Mouse (Mus musculus) hindbrain, embryonic 13.5 days (tissue): ENCODE measurements at regions not wholly inside any gene's neighbourhood (a gene's known extent, or its start where the extent isn't known, plus 50 kb on each side); places are given as distances from the start of the nearest gene placed in this dataset.
A peak's percentile ranks its signal among the peaks of the same experiment; 100 is the strongest.

ENCODE experiments used
- ATAC-seq: fragments of 200-750 bp; cut with Nextera tagmentation; 2 replicates; pipeline ENCODE4 v1.8.0; 2017; ENCODE audit warnings: moderate TSS enrichment; ENCODE audit not compliant: low FRiP score
- H3K27ac ChIP-seq: fragments of 300-500 bp; sonication (generic); 2 replicates; pipeline ENCODE4 v1.5.1; 2015; ENCODE audit warnings: inconsistent platforms, mild to moderate bottlenecking, moderate library complexity
- H3K27me3 ChIP-seq: fragments of 300-500 bp; sonication (generic); 2 replicates; pipeline ENCODE4 v1.6.1; 2015; ENCODE audit warnings: mild to moderate bottlenecking, inconsistent platforms
- H3K36me3 ChIP-seq: fragments of 300-500 bp; sonication (generic); 2 replicates; pipeline ENCODE4 v1.6.1; 2015; ENCODE audit warnings: mild to moderate bottlenecking, inconsistent platforms
- H3K4me1 ChIP-seq: fragments of 300-500 bp; sonication (generic); replicated peaks from 2 replicates; pipeline ENCODE4 v1.6.1; 2015; ENCODE audit warnings: inconsistent platforms
- H3K4me2 ChIP-seq: fragments of 300-500 bp; sonication (generic); 2 replicates; pipeline ENCODE4 v1.6.1; 2015; ENCODE audit warnings: inconsistent platforms, mild to moderate bottlenecking, moderate library complexity
- H3K4me3 ChIP-seq: fragments of 300-500 bp; sonication (generic); 2 replicates; pipeline ENCODE4 v1.5.1; 2015; ENCODE audit warnings: mild to moderate bottlenecking, inconsistent platforms
- H3K9ac ChIP-seq: fragments of 300-500 bp; sonication (generic); 2 replicates; pipeline ENCODE4 v1.6.1; 2015; ENCODE audit warnings: mild to moderate bottlenecking, inconsistent platforms
- H3K9me3 ChIP-seq: fragments of 300-500 bp; sonication (generic); 2 replicates; pipeline ENCODE4 v1.6.1; 2016; ENCODE audit warnings: inconsistent platforms
- WGBS: fragments of 180-500 bp; shearing (Covaris S2); methylation state at CpG from one replicate; pipeline ENCODE4 v1.1.7; 2015; 5-methylcytosine and 5-hydroxymethylcytosine counted together

GRCm38 (mm10) chr13:101456926-101457325, 311.1 kb downstream of the Pik3r1 start:
- 63% methylated on average over 2 of the region's 2 CpGs for WGBS

GRCm38 (mm10) chr13:101454276-101454675, 313.7 kb downstream of the Pik3r1 start:
- Histone ChIP-seq H3K9me3 (no peaks in the 10 kb centered on the region), H3K4me3 (no peak overlapping the region), H3K36me3 (no peaks in the 10 kb centered on the region), H3K4me1 (no peaks in the 10 kb centered on the region), H3K27ac (no peak overlapping the region), H3K27me3 (no peaks in the 10 kb centered on the region), H3K4me2 (no peak overlapping the region), H3K9ac (no peak overlapping the region)
- no peak for ATAC-seq

More at GRCm38 (mm10) chr13:101456926-101457325, 311.1 kb downstream of the Pik3r1 start:
- no peaks in the 10 kb centered on the region for H3K4me1 ChIP-seq
- no peak overlapping the region for H3K9ac ChIP-seq
- no peak overlapping the region for H3K4me2 ChIP-seq
- no peak overlapping the region for H3K27ac ChIP-seq
- no peak for ATAC-seq
- no peaks in the 10 kb centered on the region for H3K9me3 ChIP-seq
- no peaks in the 10 kb centered on the region for H3K27me3 ChIP-seq
- no peak overlapping the region for H3K4me3 ChIP-seq
- H3K36me3 ChIP-seq, result no peaks in the 10 kb centered on the region

GRCm38 (mm10) chr13:101450501-101450900, 317.5 kb downstream of the Pik3r1 start:
- Histone ChIP-seq H3K4me1 (no peaks in the 10 kb centered on the region), H3K36me3 (no peaks in the 10 kb centered on the region), H3K4me3 (no peak overlapping the region), H3K9me3 (no peaks in the 10 kb centered on the region), H3K27me3 (no peaks in the 10 kb centered on the region), H3K9ac (no peak overlapping the region), H3K4me2 (no peak overlapping the region), H3K27ac (no peak overlapping the region)
- whole genome bisulfite sequencing, result 91% methylated on average over 6 of the region's 6 CpGs
- ATAC-seq, result no peak

- Histone ChIP-seq H3K4me1 (peaks cover 15% of the 10 kb centered on the region; the same call in 1 of the 2 replicates), H3K27ac (0 out of 2 replicates have a peak overlapping the region, but pooled peaks have one; percentile 19), H3K9me3 (no peaks in the 10 kb centered on the region), H3K27me3 (no peaks in the 10 kb centered on the region), H3K4me2 (no peak overlapping the region), H3K36me3 (no peaks in the 10 kb centered on the region), H3K9ac (no peak overlapping the region), H3K4me3 (no peak overlapping the region)
- ATAC-seq, result no peak
- 26% methylated on average over 3 of the region's 3 CpGs for WGBS
Observed at GRCm38 (mm10) chr13:101439517-101439916, 328.5 kb downstream of the Pik3r1 start.

GRCm38 (mm10) chr13:101439041-101439440, 329.0 kb downstream of the Pik3r1 start:
- WGBS, result 12% methylated on average over 6 of the region's 6 CpGs
- H3K27ac ChIP-seq, result no peak overlapping the region

GRCm38 (mm10) chr13:101433162-101433561, 334.9 kb downstream of the Pik3r1 start:
- no peak overlapping the region for H3K4me3 ChIP-seq
- no peak overlapping the region for H3K27ac ChIP-seq
- no peaks in the 10 kb centered on the region for H3K4me1 ChIP-seq
- no peaks in the 10 kb centered on the region for H3K27me3 ChIP-seq
- 94% methylated on average over 6 of the region's 6 CpGs for WGBS
- H3K4me2 ChIP-seq, result no peak overlapping the region
- H3K36me3 ChIP-seq, result no peaks in the 10 kb centered on the region
- H3K9me3 ChIP-seq, result no peaks in the 10 kb centered on the region
- no peak overlapping the region for H3K9ac ChIP-seq
- no peak for ATAC-seq

More at GRCm38 (mm10) chr13:101439041-101439440, 329.0 kb downstream of the Pik3r1 start:
- Histone ChIP-seq H3K4me3 (no peak overlapping the region), H3K4me1 (peaks cover 15% of the 10 kb centered on the region; the same call in 1 of the 2 replicates), H3K4me2 (no peak overlapping the region), H3K27me3 (no peaks in the 10 kb centered on the region), H3K9me3 (no peaks in the 10 kb centered on the region), H3K9ac (no peak overlapping the region), H3K36me3 (no peaks in the 10 kb centered on the region)
- no peak for ATAC-seq

- H3K4me1 ChIP-seq, result no peaks in the 10 kb centered on the region
- WGBS, result 84% methylated on average over 12 of the region's 12 CpGs
Observed at GRCm38 (mm10) chr13:101427426-101428221, 340.4 kb downstream of the Pik3r1 start.

GRCm38 (mm10) chr13:101426461-101426860, 341.6 kb downstream of the Pik3r1 start:
- no peaks in the 10 kb centered on the region for H3K36me3 ChIP-seq
- no peak for ATAC-seq
- H3K4me3 ChIP-seq, result no peak overlapping the region
- WGBS, result 47% methylated on average over 5 of the region's 5 CpGs
- H3K9ac ChIP-seq, result no peak overlapping the region
- H3K27ac ChIP-seq, result no peak overlapping the region
- no peaks in the 10 kb centered on the region for H3K9me3 ChIP-seq
- H3K27me3 ChIP-seq, result no peaks in the 10 kb centered on the region
- H3K4me1 ChIP-seq, result no peaks in the 10 kb centered on the region
- H3K4me2 ChIP-seq, result no peak overlapping the region

More at GRCm38 (mm10) chr13:101427426-101428221, 340.4 kb downstream of the Pik3r1 start:
- H3K4me3 ChIP-seq, result no peak overlapping the region
- H3K27ac ChIP-seq, result no peak overlapping the region
- H3K9me3 ChIP-seq, result no peaks in the 10 kb centered on the region
- no peak for ATAC-seq
- no peaks in the 10 kb centered on the region for H3K36me3 ChIP-seq
- no peak overlapping the region for H3K4me2 ChIP-seq
- H3K9ac ChIP-seq, result no peak overlapping the region
- no peaks in the 10 kb centered on the region for H3K27me3 ChIP-seq

- WGBS, result 73% methylated on average over 3 of the region's 3 CpGs
- ATAC-seq, result no peak
- H3K4me2 ChIP-seq, result no peak overlapping the region
- H3K4me3 ChIP-seq, result no peak overlapping the region
- no peaks in the 10 kb centered on the region for H3K27me3 ChIP-seq
- H3K9me3 ChIP-seq, result no peaks in the 10 kb centered on the region
- no peak overlapping the region for H3K9ac ChIP-seq
- no peak overlapping the region for H3K27ac ChIP-seq
- 0 out of 2 replicates have a peak, but pooled peaks cover 3% of the 10 kb centered on the region for H3K4me1 ChIP-seq
- H3K36me3 ChIP-seq, result no peaks in the 10 kb centered on the region
Observed at GRCm38 (mm10) chr13:101422082-101422481, 345.9 kb downstream of the Pik3r1 start.

- no peak overlapping the region for H3K4me2 ChIP-seq
- no peak overlapping the region for H3K4me3 ChIP-seq
- no peaks in the 10 kb centered on the region for H3K36me3 ChIP-seq
- H3K9me3 ChIP-seq, result no peaks in the 10 kb centered on the region
- no peak for ATAC-seq
- no peak overlapping the region for H3K9ac ChIP-seq
- no peak overlapping the region for H3K27ac ChIP-seq
- H3K4me1 ChIP-seq, result 0 out of 2 replicates have a peak, but pooled peaks cover 3% of the 10 kb centered on the region
- no peaks in the 10 kb centered on the region for H3K27me3 ChIP-seq
- WGBS, result 80% methylated on average over 7 of the region's 7 CpGs
Observed at GRCm38 (mm10) chr13:101419457-101420025, 348.5 kb downstream of the Pik3r1 start.

- WGBS, result 93% methylated on average over 6 of the region's 6 CpGs
- no peak for ATAC-seq
- Histone ChIP-seq H3K4me2 (no peak overlapping the region), H3K36me3 (no peaks in the 10 kb centered on the region), H3K9me3 (no peaks in the 10 kb centered on the region), H3K9ac (no peak overlapping the region), H3K4me1 (0 out of 2 replicates have a peak, but pooled peaks cover 3% of the 10 kb centered on the region), H3K27me3 (no peaks in the 10 kb centered on the region), H3K27ac (no peak overlapping the region), H3K4me3 (no peak overlapping the region)
Observed at GRCm38 (mm10) chr13:101418272-101418671, 349.7 kb downstream of the Pik3r1 start.

- no peak for ATAC-seq
- WGBS, result 84% methylated on average over 4 of the region's 4 CpGs
- Histone ChIP-seq H3K4me2 (no peak overlapping the region), H3K9ac (no peak overlapping the region), H3K4me3 (no peak overlapping the region), H3K27ac (no peak overlapping the region), H3K36me3 (no peaks in the 10 kb centered on the region), H3K4me1 (no peaks in the 10 kb centered on the region), H3K9me3 (no peaks in the 10 kb centered on the region), H3K27me3 (no peaks in the 10 kb centered on the region)
Observed at GRCm38 (mm10) chr13:101408885-101409284, 359.1 kb downstream of the Pik3r1 start.

- Histone ChIP-seq H3K4me3 (no peak overlapping the region), H3K4me2 (no peak overlapping the region), H3K27ac (no peak overlapping the region), H3K9me3 (no peaks in the 10 kb centered on the region), H3K27me3 (no peaks in the 10 kb centered on the region), H3K9ac (no peak overlapping the region), H3K36me3 (no peaks in the 10 kb centered on the region), H3K4me1 (no peaks in the 10 kb centered on the region)
- no peak for ATAC-seq
- 94% methylated on average over 1 of the region's 1 CpGs for WGBS
Observed at GRCm38 (mm10) chr13:101407633-101408032, 360.4 kb downstream of the Pik3r1 start.
